Mouse (Mus musculus): ENCODE data around the gene Foxf2.

GRCm38 (mm10) chr13:31656249-31656648, 30.6 kb downstream of the Foxf2 start:
- TF ChIP-seq POLR2A (IDR thresholded peaks at IDR 0.05; ENCODE audit: insufficient read length, low read depth): no peak
- TF ChIP-seq E2F4 (IDR thresholded peaks at IDR 0.05; ENCODE audit: insufficient read depth): no peak
- TF ChIP-seq MYOD1 (IDR thresholded peaks at IDR 0.05; ENCODE audit: control insufficient read depth in 1 of 3, insufficient read length in 2 of 3, low read depth in 2 of 3): no peak
- TF ChIP-seq TCF3 (IDR thresholded peaks at IDR 0.05; ENCODE audit: insufficient read length, low read depth): no peak
- no peak for TF ChIP-seq TCF12 (IDR thresholded peaks at IDR 0.05; ENCODE audit: insufficient read depth, poor library complexity, severe bottlenecking)
- no peak for TF ChIP-seq USF1 (IDR thresholded peaks at IDR 0.05; ENCODE audit: low read depth)
- no peak for TF ChIP-seq POLR2AphosphoS2 (IDR thresholded peaks at IDR 0.05; ENCODE audit: insufficient read length, low read depth)
- no peak for TF ChIP-seq MYOG (IDR thresholded peaks at IDR 0.05; ENCODE audit: control insufficient read depth in 1 of 3, insufficient read depth in 1 of 3, insufficient read length in 2 of 3, low read depth in 2 of 3)
- no peak for TF ChIP-seq CEBPB (IDR thresholded peaks at IDR 0.05; ENCODE audit: insufficient read depth, poor library complexity, severe bottlenecking)

All from myocyte (in vitro differentiated cells).